Mouse (Mus musculus) left cerebral cortex, postnatal 10 days (tissue): ENCODE results near the gene Stk33. TPM values are rescaled to one million over a fixed set of nuclear protein-coding genes. Genes with fewer than 3 reads are reported as not detected.

Source experiments
- DNase-seq, 2 experiments: peaks; one replicate each; pipeline ENCODE4 v3.0.0; 2021 to 2022; ENCODE audit warnings: low spot score in 2 of 2, mixed read lengths in 1 of 2; ENCODE audit errors: extremely low spot score in 1 of 2
- intact Hi-C: fragments of 180-260 bp; cut with DNase I; formaldehyde crosslinking; loops from one replicate; pipeline ENCODE4 v1.15.1; 2025
- total RNA-seq, 2 experiments: library from RNA; stranded (reverse); gene quantifications; 2 replicates each; pipeline ENCODE4 v1.2.3; 2021

Gene Stk33
- total RNA-seq, 2 experiments from 2014 or later = 1.9 to 2.1 TPM

DNA sequence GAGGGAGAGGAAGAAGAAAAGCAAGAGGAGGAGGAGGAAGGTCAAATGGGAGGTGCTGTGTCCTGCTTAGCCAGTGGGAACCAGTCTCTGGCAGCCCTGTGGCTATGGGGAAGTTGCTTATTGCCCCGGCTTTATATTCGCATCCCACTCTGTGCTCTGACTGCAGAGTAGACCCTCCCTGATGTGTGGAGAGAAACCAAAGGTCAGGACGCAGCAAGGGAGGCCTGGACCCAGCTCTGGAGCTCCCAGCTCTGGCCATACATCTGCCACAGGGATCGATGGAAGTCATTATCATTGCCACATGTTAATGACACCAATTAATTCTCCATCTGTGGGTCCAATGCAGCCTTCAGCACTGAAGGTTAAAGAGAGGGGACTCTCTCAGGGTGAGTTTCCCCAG is 171.5 kb downstream of the Stk33 start:
- no peak for DNase-seq
- intact Hi-C loops = no loop called here

DNA sequence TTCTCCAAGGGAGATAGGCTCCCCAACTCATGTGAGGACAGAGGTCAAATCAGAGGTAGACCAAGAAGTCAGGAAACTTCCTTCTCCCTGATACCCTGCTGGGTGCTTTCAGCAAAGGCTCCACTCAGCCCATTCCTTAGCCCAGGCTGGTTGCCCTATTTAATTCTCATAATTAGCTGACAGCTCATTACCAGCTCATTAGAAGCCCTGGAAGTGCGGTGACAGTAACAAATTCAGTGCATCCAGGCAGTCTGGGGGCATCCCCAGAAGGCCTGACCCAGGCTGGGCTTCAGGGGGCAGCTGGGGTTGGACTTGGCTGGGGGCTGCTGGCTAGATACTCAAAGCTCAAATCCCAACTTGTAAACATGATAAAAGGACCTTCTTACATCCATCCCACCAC is 172.7 kb downstream of the Stk33 start:
- intact Hi-C loops = no loop called here
- no peak for DNase-seq

- intact Hi-C loops = no loop called here
- DNase-seq = no peak
These were observed 173.3 kb downstream of the Stk33 start for GRCm38 (mm10) chr7:109265606-109266005.

DNA sequence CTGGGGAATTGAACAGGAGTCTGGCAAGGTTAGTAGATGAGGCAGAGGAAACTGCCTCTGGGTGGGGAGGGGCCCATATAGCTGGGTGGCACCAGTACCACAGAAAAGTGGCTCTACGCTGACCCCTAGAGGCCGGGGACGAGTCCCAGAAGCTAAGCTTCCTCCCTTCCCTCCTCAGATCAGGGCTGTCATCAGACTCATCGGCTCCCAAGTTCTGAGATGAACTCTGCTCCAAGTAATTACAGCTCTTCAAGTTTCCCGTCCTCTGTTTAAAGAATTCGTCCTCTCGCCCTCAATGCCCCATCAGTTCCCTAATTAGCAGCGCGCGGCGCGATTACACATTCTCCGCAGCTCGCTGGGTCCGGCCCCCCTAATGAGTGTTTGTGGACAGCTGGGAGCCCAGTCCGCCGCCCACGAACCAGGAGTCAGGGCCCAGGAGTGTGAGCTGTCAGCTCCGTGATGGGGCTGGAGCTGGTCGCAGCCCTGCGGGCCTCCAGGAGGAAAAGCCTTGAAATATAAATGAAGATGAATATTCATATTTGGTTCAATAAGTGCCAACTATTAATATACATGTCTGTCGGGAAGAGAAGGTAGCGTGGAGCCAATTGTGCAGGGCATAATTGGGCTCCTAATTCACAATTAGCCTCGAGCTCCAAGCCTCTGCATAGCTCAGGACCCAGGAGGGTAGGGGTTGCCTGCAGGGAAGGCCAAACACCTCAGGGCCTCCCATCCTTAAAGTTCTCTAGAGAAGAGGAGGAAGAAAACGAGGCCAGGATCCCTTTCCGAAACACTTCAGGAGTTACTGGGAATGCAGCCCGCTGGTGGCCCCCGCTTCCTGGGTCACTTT is 183.2 kb downstream of the Stk33 start:
- intact Hi-C loops = no loop called here
- DNase-seq = peak in 1 of 2 experiments; percentile 74

DNA sequence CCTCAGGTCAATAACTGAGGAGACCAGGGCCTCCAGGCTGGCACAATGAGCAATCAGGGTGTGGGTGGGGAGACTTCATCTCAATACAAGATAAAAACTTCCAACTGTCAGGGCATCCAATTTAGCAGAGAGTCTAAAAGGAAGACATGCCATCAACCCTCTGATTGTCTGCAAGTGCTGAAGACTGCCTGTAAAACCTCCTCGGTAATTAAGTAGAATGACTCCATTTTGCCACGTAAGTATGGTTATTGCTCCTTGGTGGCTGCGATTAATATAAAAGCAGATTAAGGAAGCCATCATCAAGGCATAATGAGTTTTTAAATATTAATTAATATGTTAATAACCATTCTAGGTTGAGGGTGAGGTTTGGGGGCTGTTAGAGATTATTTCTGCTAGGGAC is 187.5 kb downstream of the Stk33 start:
- no peak for DNase-seq
- intact Hi-C loops = no loop called here

- intact Hi-C loops = no loop called here
- DNase-seq = no peak
These were observed 194.1 kb downstream of the Stk33 start for GRCm38 (mm10) chr7:109244776-109245175.

GRCm38 (mm10) chr7:109241313-109241712 is 197.6 kb downstream of the Stk33 start:
- intact Hi-C loops = no loop called here
- DNase-seq = no peak

GRCm38 (mm10) chr7:109239346-109239745 is 199.5 kb downstream of the Stk33 start:
- intact Hi-C loops = no loop called here

GRCm38 (mm10) chr7:109238724-109239123 is 200.2 kb downstream of the Stk33 start:
- no peak for DNase-seq
- intact Hi-C loops = no loop called here

More at GRCm38 (mm10) chr7:109239346-109239745, 199.5 kb downstream of the Stk33 start:
- no peak for DNase-seq

DNA sequence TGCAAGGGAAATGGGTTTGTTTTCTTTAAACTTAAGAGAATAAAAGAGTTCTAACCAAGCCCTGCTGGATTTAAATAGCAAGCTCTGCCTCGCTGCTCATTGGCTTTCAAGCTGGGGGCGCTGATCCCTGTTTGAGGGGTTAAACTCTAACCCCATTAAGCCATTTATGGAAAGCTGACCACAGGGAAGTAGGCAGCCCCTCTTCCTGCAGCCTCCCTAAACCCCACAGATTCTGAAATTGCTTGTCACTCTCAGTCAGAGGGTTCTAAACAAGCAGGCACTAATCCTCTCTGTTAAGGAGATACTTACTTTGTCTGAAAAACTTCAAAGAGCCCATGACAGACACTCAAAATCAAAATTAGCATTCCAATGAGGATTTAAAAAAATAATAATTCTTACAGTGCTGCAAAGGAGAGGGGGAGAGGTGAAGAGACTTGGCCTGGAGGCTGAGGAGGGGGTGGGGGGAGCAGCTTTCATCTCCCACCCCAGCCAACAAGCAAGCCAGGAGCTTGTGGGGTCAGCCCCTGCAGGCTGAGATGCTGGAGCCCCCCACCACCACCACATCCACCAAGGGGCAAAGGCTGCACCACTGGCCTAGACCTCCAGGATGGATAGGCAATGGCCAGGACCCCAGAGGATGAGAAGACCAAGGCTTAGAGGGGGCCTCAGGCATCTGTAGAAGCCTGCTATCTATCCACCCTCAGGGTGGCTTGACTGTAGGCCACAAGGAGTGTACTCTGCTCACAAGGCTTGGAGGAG is 203.8 kb downstream of the Stk33 start:
- intact Hi-C loops = loop anchor here (5.0 kb wide), 1 partner anchor 187 kb away; no protein-coding TSS in a partner anchor
- no peak for DNase-seq

GRCm38 (mm10) chr7:109234476-109234875 is 204.4 kb downstream of the Stk33 start:
- intact Hi-C loops = loop anchor here (5.0 kb wide), 1 partner anchor 188 kb away; no protein-coding TSS in a partner anchor
- DNase-seq = no peak

DNA sequence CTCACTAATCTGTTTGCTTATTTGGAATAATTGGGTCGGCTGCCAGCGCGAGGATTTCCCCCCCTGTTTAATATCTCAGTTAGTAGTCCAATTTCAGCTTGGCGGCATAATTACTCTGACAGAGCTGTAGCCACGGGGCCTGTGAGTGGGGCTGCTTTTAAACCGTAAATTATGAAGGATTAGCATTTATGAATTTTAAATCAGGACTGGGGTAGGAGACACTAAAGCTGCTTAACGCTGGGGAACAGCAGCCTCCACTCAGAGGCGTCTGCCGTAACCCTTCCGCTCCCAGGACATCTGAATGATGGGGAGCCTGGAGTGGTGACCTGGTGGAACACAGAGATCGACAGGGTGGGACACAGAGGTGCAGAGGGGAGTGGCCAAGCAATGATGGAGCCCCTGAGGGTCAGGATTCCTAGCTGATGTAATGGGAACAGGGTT is 207.0 kb downstream of the Stk33 start:
- DNase-seq = peak in 1 of 2 experiments; percentile 33
- intact Hi-C loops = loop anchor here (5.0 kb wide), 1 partner anchor 190 kb away; no protein-coding TSS in a partner anchor

DNA sequence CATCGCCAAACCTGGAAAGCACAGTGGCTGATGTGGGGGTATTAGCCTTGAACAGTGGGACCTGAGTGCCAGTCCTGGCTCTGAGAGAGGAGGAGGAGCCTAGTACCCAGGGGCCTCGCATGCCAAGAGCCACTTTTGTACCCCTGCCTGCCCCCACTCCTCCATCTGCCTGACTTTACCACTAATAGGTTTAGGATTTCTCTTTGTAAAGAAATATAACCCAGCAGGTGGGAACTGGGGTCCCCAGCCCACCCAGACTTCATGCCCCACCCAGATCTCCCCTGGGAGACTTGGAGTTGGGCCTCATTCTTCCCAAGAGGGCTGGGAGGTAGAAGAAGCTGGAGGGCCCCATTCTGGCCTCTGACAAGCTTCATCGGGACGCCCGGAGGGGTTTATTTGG is 207.6 kb downstream of the Stk33 start:
- no peak for DNase-seq
- intact Hi-C loops = loop anchor here (5.0 kb wide), 1 partner anchor 191 kb away; no protein-coding TSS in a partner anchor

- intact Hi-C loops = loop anchor here (5.0 kb wide), 1 partner anchor 191 kb away; no protein-coding TSS in a partner anchor
These were observed 208.1 kb downstream of the Stk33 start for GRCm38 (mm10) chr7:109230806-109231205.

More at GRCm38 (mm10) chr7:109230806-109231205, 208.1 kb downstream of the Stk33 start:
- DNase-seq = peak; percentile 48 to 74

Other genes with a start within 250 kb of the Stk33 start
- gene Trim66, start 69.1 kb upstream of the Stk33 start, total RNA-seq = 1 to 10 TPM; 8.3 to 8.5 TPM
- 100 to 1,000 TPM; 136 TPM for gene Rpl27a, start 80.1 kb upstream of the Stk33 start, total RNA-seq